Mouse (Mus musculus): ENCODE data around the gene Peli2. TPM values are rescaled to one million over a fixed set of nuclear protein-coding genes. Genes with fewer than 3 reads are reported as not detected.

Gene Peli2
- not detected in 2 replicates for polyA plus RNA-seq (2012)

DNA sequence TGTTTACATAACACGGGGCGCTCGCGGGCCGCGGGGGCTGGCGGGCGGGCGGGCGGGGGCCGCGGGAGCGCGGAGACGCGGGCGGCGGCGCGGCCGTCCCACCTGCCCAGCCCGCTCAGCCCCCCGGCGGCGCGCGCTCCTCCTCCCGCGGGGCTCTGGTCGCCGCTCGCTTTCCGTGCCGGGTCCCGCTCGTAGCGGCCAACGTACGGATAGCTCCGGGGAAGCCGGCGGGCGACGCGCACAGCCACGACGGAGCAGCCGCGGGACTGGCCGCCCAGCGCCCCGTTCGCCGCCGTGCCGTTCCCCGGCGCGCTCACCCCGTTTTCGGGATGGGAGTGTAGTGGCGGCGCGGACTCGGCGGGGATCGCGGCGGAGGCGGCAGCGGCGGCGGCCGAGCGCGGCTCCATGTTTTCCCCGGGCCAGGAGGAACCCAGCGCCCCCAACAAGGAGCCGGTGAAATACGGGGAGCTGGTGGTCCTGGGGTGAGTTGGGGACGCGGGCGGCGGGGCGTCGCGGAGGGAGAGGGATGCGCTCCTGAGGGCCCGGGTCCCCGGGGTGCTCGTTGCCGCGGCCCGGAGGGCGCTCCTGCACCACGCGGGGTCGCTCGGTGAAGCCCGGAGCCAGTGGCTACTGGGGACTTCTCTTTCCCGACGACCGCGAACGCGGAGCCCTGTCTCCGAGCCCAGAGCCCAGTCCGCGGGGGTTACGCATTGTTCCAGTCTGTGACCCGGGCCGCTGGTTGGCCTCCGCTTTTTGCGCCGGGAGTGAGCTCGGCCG, at the start of gene Peli2:
TSS of gene Peli2 (plus strand) at position 72 of the 777 bp plus-strand sequence.
- no peak for TF ChIP-seq GATA1 (IDR thresholded peaks at IDR 0.05; ENCODE audit: low read length)

DNA sequence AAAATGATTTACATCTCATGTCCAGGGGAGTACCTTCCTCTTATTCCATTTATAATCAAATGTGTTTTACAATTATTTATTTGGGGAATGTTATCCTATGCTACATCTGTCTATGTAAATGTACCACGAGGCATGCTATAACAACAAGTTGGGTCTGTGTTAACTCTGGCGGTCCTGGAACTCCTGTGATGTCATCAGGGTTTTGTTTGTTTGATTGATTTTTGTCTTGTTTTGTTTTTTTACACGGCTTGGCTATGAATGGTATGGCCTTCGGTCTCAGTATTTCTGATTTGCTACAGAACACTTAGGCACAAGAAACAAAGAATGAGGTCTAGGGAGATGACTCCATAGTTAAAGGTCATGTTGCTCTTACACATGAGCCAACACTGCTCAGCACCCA, 48.5 kb upstream of the Peli2 start:
- TF ChIP-seq GATA1 (IDR thresholded peaks at IDR 0.05; ENCODE audit: low read length) = no peak

DNA sequence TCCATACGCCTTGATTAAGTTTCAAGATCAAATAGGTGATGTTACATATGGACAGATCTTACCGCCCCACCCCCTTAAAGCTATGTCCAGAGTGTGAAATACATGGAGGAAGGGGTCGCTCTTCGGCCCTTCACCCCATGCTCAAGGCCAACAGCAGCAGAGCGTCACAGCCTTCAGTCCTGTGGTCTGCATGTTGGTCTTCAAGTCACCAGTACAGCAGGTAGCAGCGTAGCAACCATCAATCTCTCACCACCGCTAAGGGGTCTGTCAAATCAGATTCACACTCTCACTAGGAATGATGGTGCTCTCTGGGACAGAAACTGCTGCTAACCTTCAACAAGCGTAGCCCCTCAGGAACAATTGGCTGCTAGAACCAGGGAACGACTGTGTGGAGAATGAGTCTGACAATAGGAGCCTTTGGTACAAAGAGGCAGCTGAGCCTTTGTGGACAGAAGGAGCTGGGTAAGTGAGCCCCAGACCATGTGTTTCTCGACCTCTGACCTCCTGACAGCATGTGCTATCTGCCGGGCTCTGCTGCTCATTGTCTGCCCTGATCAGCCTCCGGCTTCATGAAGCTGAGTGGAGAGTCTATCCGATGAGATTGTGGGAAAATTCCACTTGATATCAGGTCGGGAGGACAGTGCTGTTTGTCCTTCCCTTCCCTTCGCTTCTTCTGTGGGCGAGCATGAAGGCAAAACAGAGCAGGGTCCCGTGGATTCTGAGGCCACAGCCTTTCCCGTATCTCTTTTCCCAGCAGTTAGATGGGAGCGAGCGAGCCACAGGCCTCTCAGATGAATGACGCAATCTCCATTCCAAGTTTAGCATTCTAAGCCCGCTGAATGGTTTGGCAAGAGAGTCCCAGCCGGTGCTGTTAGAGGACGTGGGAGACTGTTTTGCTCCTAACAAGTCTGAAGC, 47.1 kb upstream of the Peli2 start:
- TF ChIP-seq GATA1 (IDR thresholded peaks at IDR 0.05; ENCODE audit: low read length) = no peak

- TF ChIP-seq GATA1 (IDR thresholded peaks at IDR 0.05; ENCODE audit: low read length) = no peak
Observed at GRCm38 (mm10) chr14:48083836-48084812, 36.5 kb upstream of the Peli2 start.

DNA sequence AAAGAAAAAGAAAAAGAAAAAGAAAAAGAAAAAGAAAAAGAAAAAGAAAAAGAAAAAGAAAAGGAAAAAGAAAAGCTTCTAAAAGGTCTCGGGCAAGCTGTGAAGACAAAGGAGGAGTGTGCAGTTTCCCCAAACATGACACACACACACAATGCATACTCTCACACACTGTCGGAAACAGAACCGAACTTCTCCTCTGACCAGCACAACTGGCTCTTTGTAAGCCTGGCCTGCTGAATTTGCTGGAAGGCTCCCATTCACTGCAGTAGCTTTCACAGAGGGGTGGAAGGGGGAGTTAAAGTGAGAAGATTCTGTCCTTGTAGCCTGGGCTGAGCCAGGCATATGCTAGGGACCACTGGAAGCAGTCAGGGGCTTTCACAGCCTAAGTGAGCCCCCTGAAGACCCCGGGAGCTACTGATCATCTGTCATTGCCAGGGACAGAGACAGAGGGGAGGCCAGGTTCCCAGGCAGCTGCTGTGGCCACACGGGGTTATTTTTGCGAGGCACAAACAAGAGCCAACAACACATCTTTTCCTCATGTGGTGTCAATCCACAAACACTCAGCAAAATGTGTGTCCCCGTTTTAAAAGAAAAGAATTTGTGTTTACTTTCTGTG, 33.8 kb upstream of the Peli2 start:
- no peak for TF ChIP-seq GATA1 (IDR thresholded peaks at IDR 0.05; ENCODE audit: low read length)

DNA sequence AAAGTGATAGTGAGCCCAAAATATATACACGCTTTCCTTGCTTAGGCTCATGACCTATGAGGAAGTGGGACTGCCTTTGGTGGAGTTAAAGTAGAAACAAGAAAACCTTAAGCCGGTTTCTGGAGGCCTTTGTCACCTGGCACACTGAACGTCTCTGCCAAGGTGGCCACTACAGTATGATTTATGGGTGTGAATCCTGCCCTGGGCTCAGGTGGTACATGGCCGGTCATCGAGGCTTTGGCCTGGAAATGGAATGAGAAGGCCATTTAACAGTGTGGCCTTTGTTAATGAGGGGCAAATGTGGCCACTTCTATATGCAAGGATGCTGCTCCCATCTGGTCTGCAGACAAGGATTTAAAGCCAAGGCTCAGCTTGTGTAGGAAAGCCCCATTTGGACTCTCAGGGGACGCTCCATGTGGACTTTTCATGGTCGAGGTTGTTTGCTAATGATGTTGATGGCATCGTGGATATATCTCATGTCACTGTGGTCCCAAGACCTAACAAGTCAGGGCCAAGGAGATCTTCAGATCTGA, 33.3 kb upstream of the Peli2 start:
- TF ChIP-seq GATA1 (IDR thresholded peaks at IDR 0.05; ENCODE audit: low read length) = no peak

- no peak for TF ChIP-seq GATA1 (IDR thresholded peaks at IDR 0.05; ENCODE audit: low read length)
Observed at GRCm38 (mm10) chr14:48090465-48090864, 30.2 kb upstream of the Peli2 start.

DNA sequence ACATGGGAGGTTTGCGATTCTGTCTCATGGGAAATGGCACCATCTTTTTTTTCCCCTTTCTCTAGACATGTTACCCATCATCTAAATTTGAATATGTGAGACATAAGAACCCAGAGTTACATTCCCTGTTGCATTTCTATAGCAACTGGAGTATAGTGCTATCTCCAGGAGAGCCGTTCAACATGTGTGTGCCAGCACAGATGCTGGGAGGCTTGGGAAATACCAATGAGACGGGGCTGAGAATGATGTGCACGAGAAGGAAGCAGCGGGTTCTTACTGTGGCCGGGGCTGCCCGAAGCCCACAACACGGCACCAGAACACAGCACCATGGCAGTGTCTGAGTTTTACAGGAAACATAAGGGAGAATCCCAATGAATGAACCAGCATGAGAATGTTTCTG, 29.5 kb upstream of the Peli2 start:
- no peak for TF ChIP-seq GATA1 (IDR thresholded peaks at IDR 0.05; ENCODE audit: low read length)

DNA sequence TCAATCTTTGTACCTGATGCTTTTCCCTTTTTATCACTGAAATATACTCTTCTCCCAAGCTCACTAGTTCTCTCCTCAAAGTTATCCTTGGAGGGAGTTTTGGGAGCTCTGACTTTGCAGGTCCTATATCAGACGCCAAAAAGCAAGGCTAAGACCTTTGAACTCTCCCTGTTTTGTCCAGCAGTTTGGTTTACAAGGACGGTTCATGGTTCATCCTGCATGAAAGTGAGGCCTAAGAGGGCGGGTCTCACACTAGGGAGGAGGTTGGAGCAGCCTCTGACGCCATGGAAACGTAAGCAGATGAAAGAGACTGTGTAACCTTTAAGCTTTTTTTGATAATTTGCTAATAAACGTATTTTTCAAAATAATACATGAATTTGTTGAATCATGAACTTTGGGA, 22.4 kb upstream of the Peli2 start:
- no peak for TF ChIP-seq GATA1 (IDR thresholded peaks at IDR 0.05; ENCODE audit: low read length)

DNA sequence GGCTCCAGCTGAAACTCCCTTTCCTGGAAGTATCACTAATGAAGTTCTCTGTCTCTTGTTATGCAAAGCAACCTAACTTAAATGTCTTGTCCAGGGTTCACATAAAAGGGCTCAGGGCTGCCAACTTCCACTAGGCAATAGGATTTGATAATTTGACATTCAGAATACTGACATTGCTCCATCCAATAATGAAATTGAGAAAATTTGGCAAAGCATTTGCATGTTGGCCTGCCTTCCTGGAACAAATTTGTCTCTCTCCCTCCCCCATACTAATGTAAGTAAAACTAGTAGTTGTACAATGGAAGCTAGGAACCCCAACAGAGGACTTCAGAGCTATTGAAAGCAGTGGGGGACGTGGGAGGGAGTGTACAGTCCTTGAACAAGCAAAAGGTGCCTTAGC, 21.3 kb upstream of the Peli2 start:
- no peak for TF ChIP-seq GATA1 (IDR thresholded peaks at IDR 0.05; ENCODE audit: low read length)

DNA sequence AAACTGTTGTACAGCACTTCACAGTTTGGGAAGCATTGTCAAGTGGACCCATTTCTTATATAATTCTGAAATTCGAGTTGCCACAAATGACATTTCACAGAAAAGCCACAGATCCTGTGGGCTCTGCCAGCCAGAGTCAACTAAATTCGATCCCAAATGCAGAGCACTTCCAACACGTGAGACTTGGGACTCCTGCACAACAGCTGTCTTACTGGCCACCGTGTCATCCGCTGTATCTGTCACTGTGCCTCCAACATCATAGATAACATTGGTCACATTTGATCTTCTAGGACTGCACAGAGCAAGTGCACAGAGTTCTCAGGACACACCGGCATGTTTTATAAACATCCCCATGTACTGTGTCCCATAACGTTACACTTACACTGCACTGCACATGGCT, 14.2 kb upstream of the Peli2 start:
- TF ChIP-seq GATA1 (IDR thresholded peaks at IDR 0.05; ENCODE audit: low read length) = no peak

DNA sequence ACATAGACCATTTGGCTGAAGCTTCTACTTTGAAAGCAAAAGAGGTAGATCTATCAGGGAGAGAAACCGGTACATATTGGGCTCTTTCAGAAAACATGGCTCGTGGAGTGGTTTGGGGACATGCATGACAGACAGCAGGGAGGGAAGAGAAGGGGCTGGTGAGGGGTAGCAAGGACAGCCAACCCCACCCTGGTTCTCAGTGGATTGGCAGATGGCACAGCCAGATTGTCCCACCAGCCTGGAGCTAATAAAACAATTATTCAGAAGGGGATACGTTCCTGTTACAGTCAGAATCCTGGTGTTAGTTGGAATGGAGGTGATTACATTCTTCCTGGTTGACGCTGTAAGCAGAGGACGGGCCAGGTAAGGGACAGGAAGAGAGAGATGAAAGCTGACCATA, 2.6 kb upstream of the Peli2 start:
- no peak for TF ChIP-seq GATA1 (IDR thresholded peaks at IDR 0.05; ENCODE audit: low read length)

DNA sequence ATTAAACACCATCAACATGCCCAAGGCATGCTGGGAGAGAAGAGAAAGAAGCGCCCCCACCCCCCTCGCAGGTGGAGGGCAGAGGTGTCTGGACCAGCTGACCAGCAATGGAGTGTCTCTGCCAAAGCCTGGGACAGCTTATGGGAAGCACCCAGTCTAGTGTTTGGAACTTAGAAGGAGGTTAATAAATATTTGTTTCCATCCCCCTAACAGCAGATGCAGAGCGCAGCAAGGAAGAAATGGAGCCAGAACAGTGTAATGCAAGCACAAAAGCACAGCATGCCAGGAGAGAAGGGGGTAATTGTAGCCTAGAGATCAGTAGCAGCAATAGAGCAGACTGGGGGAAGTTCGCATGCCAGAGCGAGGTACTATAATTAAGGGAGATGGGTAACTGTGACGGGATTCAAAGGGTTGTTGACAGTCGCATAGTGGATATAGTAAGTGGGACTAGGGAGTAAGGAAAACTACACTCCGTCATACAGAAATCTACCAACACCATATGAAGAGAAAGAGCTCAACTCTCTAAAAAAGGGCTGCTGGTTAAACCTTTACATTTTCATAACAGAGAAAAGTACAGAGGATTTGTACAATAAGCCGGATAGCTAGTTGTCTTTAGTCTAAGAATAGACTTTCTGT, 1.5 kb upstream of the Peli2 start:
- no peak for TF ChIP-seq GATA1 (IDR thresholded peaks at IDR 0.05; ENCODE audit: low read length)

- TF ChIP-seq GATA1 (IDR thresholded peaks at IDR 0.05; ENCODE audit: low read length) = no peak
Observed at GRCm38 (mm10) chr14:48119648-48120270, 864 bp upstream of the Peli2 start.

Data from G1E-ER4 (cell line).